Mouse (Mus musculus) MEL (cell line): ENCODE data around the gene Siglecg. TPM values are rescaled to one million over a fixed set of nuclear protein-coding genes. Genes with fewer than 3 reads are reported as not detected.
A peak's percentile ranks its signal among the peaks of the same experiment; 100 is the strongest.

Experiments
- DNase-seq: peaks from one replicate; pipeline ENCODE4 v3.0.0; 2011; ENCODE audit warnings: low read depth, low spot score
- H3K27ac ChIP-seq: 2 replicates; pipeline ENCODE4 v1.5.1; 2012; ENCODE audit warnings: low read depth, mild to moderate bottlenecking, control low read depth, low read length, moderate library complexity; ENCODE audit not compliant: control insufficient read depth
- H3K27me3 ChIP-seq, 2 experiments: fragments of 150-350 bp in 1 of 2; sonication (generic) in 1 of 2; 2 replicates each; pipeline ENCODE4 v1.6.1; 2012; ENCODE audit warnings: low read length in 2 of 2, mild to moderate bottlenecking in 2 of 2, improper control_type of control experiment in 1 of 2, moderate library complexity in 1 of 2; ENCODE audit not compliant: insufficient read depth in 2 of 2, control insufficient read depth in 1 of 2
- H3K36me3 ChIP-seq, 2 experiments: 2 replicates each; pipeline ENCODE4 v1.6.1; 2012 to 2014; ENCODE audit warnings: low read length in 2 of 2, improper control_type of control experiment in 1 of 2, inconsistent platforms in 1 of 2, mild to moderate bottlenecking in 1 of 2; ENCODE audit not compliant: insufficient read depth in 2 of 2, control insufficient read depth in 1 of 2
- H3K4me1 ChIP-seq, 2 experiments: fragments of 150-350 bp in 1 of 2; sonication (generic) in 1 of 2; 2 replicates each; pipeline ENCODE4 v1.6.1; 2012; ENCODE audit warnings: low read length in 2 of 2, improper control_type of control experiment in 1 of 2, mild to moderate bottlenecking in 1 of 2; ENCODE audit not compliant: insufficient read depth in 2 of 2, control insufficient read depth in 1 of 2
- H3K4me3 ChIP-seq, 2 experiments: fragments of 150-350 bp in 1 of 2; sonication (generic) in 1 of 2; 2 replicates each; pipeline ENCODE4 v1.5.1; 2012; ENCODE audit warnings: low read depth in 2 of 2, low read length in 2 of 2, mild to moderate bottlenecking in 2 of 2, moderate library complexity in 2 of 2, control low read depth in 1 of 2, improper control_type of control experiment in 1 of 2; ENCODE audit not compliant: control insufficient read depth in 1 of 2, insufficient read depth in 1 of 2
- H3K79me2 ChIP-seq: 2 replicates; pipeline ENCODE4 v1.6.1; 2012; ENCODE audit warnings: mild to moderate bottlenecking, low read length, moderate library complexity; ENCODE audit not compliant: control insufficient read depth, poor library complexity, insufficient read depth
- H3K9ac ChIP-seq: 2 replicates; pipeline ENCODE4 v1.6.1; 2012; ENCODE audit warnings: low read depth, mild to moderate bottlenecking, control low read depth, low read length, moderate library complexity; ENCODE audit not compliant: control insufficient read depth, poor library complexity, severe bottlenecking
- H3K9me3 ChIP-seq: fragments of 150-350 bp; sonication (generic); replicated peaks from 2 replicates; pipeline ENCODE4 v1.6.1; 2012; ENCODE audit warnings: mild to moderate bottlenecking, low read length, improper control_type of control experiment, moderate library complexity; ENCODE audit not compliant: insufficient read depth
- BHLHE40 ChIP-seq: IDR thresholded peaks from 2 replicates; pipeline ENCODE4 v1.6.1; 2012; ENCODE audit warnings: low read depth, mild to moderate bottlenecking, inconsistent platforms, low read length, improper control_type of control experiment, borderline replicate concordance
- CHD1 ChIP-seq: IDR thresholded peaks from 2 replicates; pipeline ENCODE4 v1.6.1; 2012; ENCODE audit warnings: low read depth, mild to moderate bottlenecking, inconsistent platforms, low read length, improper control_type of control experiment
- CHD2 ChIP-seq: IDR thresholded peaks from 2 replicates; pipeline ENCODE4 v1.6.1; 2011; ENCODE audit warnings: low read length, improper control_type of control experiment
- CTCF ChIP-seq, 3 experiments: IDR thresholded peaks in 2 of 3; conservative IDR thresholded peaks in 1 of 3; 2 replicates each; pipeline ENCODE4 v1.5.1; 2011 to 2012; ENCODE audit warnings: low read length in 3 of 3, low read depth in 2 of 3, mild to moderate bottlenecking in 2 of 3, improper control_type of control experiment in 1 of 3, inconsistent platforms in 1 of 3, mixed read lengths in 1 of 3, moderate library complexity in 1 of 3; ENCODE audit not compliant: control insufficient read depth in 1 of 3, insufficient read depth in 1 of 3, poor library complexity in 1 of 3, severe bottlenecking in 1 of 3
- E2F4 ChIP-seq: IDR thresholded peaks from 2 replicates; pipeline ENCODE4 v1.6.1; 2011; ENCODE audit warnings: low read depth, low read length, improper control_type of control experiment, borderline replicate concordance
- ELF1 ChIP-seq: IDR thresholded peaks from 2 replicates; pipeline ENCODE4 v1.6.1; 2014; ENCODE audit warnings: low read depth, mild to moderate bottlenecking, inconsistent platforms, low read length, improper control_type of control experiment, moderate library complexity
- EP300 ChIP-seq, 2 experiments: IDR thresholded peaks; 2 replicates each; pipeline ENCODE4 v1.6.1; 2011; ENCODE audit warnings: improper control_type of control experiment in 2 of 2, low read length in 2 of 2, low read depth in 1 of 2, mild to moderate bottlenecking in 1 of 2
- GATA1 ChIP-seq: IDR thresholded peaks from 2 replicates; pipeline ENCODE4 v1.6.1; 2011; ENCODE audit warnings: low read depth, low read length, improper control_type of control experiment
- HCFC1 ChIP-seq: IDR thresholded peaks from 2 replicates; pipeline ENCODE4 v1.6.1; 2012; ENCODE audit warnings: low read depth, mild to moderate bottlenecking, inconsistent platforms, low read length, improper control_type of control experiment, moderate library complexity
- JUND ChIP-seq: IDR thresholded peaks from 2 replicates; pipeline ENCODE4 v1.6.1; 2011; ENCODE audit warnings: low read depth, mild to moderate bottlenecking, improper control_type of control experiment, low read length
- MAZ ChIP-seq: IDR thresholded peaks from 2 replicates; pipeline ENCODE4 v1.6.1; 2012; ENCODE audit warnings: low read depth, mild to moderate bottlenecking, inconsistent platforms, low read length, improper control_type of control experiment
- MXI1 ChIP-seq: IDR thresholded peaks from 2 replicates; pipeline ENCODE4 v1.6.1; 2011; ENCODE audit warnings: mild to moderate bottlenecking, low read depth, low read length, improper control_type of control experiment
- POLR2A ChIP-seq, 2 experiments: IDR thresholded peaks; 2 replicates each; pipeline ENCODE4 v1.6.1; 2011 to 2012; ENCODE audit warnings: low read length in 2 of 2, mild to moderate bottlenecking in 2 of 2, control low read depth in 1 of 2, improper control_type of control experiment in 1 of 2, low read depth in 1 of 2, moderate library complexity in 1 of 2; ENCODE audit not compliant: control insufficient read depth in 1 of 2, insufficient read depth in 1 of 2, poor library complexity in 1 of 2
- POLR2AphosphoS5 ChIP-seq: IDR thresholded peaks from 2 replicates; pipeline ENCODE4 v1.6.1; 2012; ENCODE audit warnings: low read depth, borderline replicate concordance, mild to moderate bottlenecking, inconsistent platforms, low read length, moderate library complexity, mixed read lengths
- RAD21 ChIP-seq: IDR thresholded peaks from 2 replicates; pipeline ENCODE4 v1.6.1; 2011; ENCODE audit warnings: mild to moderate bottlenecking, low read depth, low read length, improper control_type of control experiment
- SIN3A ChIP-seq: IDR thresholded peaks from 2 replicates; pipeline ENCODE4 v1.6.1; 2012; ENCODE audit warnings: low read length, improper control_type of control experiment, inconsistent platforms
- SMC3 ChIP-seq: IDR thresholded peaks from 2 replicates; pipeline ENCODE4 v1.6.1; 2011; ENCODE audit warnings: low read depth, low read length, improper control_type of control experiment
- TAL1 ChIP-seq: IDR thresholded peaks from 2 replicates; pipeline ENCODE4 v1.6.1; 2012; ENCODE audit warnings: mild to moderate bottlenecking, inconsistent platforms, low read length, moderate library complexity, mixed read lengths
- TBP ChIP-seq: IDR thresholded peaks from 2 replicates; pipeline ENCODE4 v1.8.0; 2011; ENCODE audit warnings: low read depth, low read length, improper control_type of control experiment
- USF2 ChIP-seq, 2 experiments: IDR thresholded peaks; 2 replicates each; pipeline ENCODE4 v1.6.1; 2011 to 2012; ENCODE audit warnings: improper control_type of control experiment in 2 of 2, low read length in 2 of 2, borderline replicate concordance in 1 of 2, inconsistent platforms in 1 of 2, low read depth in 1 of 2, mild to moderate bottlenecking in 1 of 2; ENCODE audit not compliant: insufficient read depth in 1 of 2
- ZKSCAN1 ChIP-seq: IDR thresholded peaks from 2 replicates; pipeline ENCODE4 v1.6.1; 2012; ENCODE audit warnings: low read depth, mild to moderate bottlenecking, inconsistent platforms, low read length, improper control_type of control experiment, moderate library complexity
- ZNF384 ChIP-seq: IDR thresholded peaks from 2 replicates; pipeline ENCODE4 v1.6.1; 2012; ENCODE audit warnings: low read depth, mild to moderate bottlenecking, inconsistent platforms, low read length, improper control_type of control experiment
- polyA plus RNA-seq, 2 experiments: library from polyadenylated mRNA; stranded (reverse) in 1 of 2; unstranded in 1 of 2; fragments of >175 nt in 1 of 2; fragments of >200 nt in 1 of 2; gene quantifications; 2 replicates each; pipeline versions ENCODE4 v1.2.1 to v1.2.4; 2012; ENCODE audit warnings: low replicate concordance in 2 of 2, low read depth in 1 of 2; ENCODE audit not compliant: insufficient read length in 2 of 2, insufficient read depth in 1 of 2, missing spikeins in 1 of 2
- total RNA-seq: library from RNA; depleted of rRNA; stranded (reverse); fragments of 300-350 nt; gene quantifications from 2 replicates; pipeline ENCODE4 v1.2.3, GENCODE M21; 2012

The Siglecg gene
- total and polyA plus RNA-seq, 3 experiments, result not detected

- no peaks in the 10 kb centered on the region for H3K27me3 ChIP-seq
- H3K4me3 ChIP-seq, result no peak overlapping the region
- DNase-seq, result no peak
- H3K27ac ChIP-seq, result no peak overlapping the region
- H3K4me1 ChIP-seq, result no peaks in the 10 kb centered on the region; a peak in 1 of 4 replicates
- no peaks in the 10 kb centered on the region for H3K79me2 ChIP-seq
- TF ChIP-seq ZNF384, result no peak
- TF ChIP-seq RAD21, result no peak
- TF ChIP-seq USF2 (IDR thresholded peaks at IDR 0.05; ENCODE audit: borderline replicate concordance in 1 of 2, insufficient read depth in 1 of 2, low read depth in 1 of 2, low read length in 2 of 2), result no peak
- no peak for TF ChIP-seq CTCF (IDR thresholded peaks at IDR 0.05 in 2 of 3, conservative IDR thresholded peaks at IDR 0.05 in 1 of 3; ENCODE audit: control insufficient read depth in 1 of 3, insufficient read depth in 1 of 3, low read depth in 2 of 3, low read length in 3 of 3, poor library complexity in 1 of 3, severe bottlenecking in 1 of 3)
- no peaks in the 10 kb centered on the region for H3K9me3 ChIP-seq
- H3K9ac ChIP-seq, result no peak overlapping the region
- no peaks in the 10 kb centered on the region for H3K36me3 ChIP-seq
These were observed 56.9 kb downstream of the Siglecg start for GRCm38 (mm10) chr7:43464864-43465343.

GRCm38 (mm10) chr7:43465344-43466098 lies 57.5 kb downstream of the Siglecg start:
- peak; percentile 79 for DNase-seq
- Histone ChIP-seq H3K9ac (no peak overlapping the region), H3K4me1 (no peaks in the 10 kb centered on the region; a peak in 1 of 4 replicates), H3K9me3 (no peaks in the 10 kb centered on the region), H3K79me2 (no peaks in the 10 kb centered on the region), H3K27ac (no peak overlapping the region), H3K27me3 (no peaks in the 10 kb centered on the region), H3K36me3 (no peaks in the 10 kb centered on the region), H3K4me3 (peak overlapping the region; percentile 47 to 55)
- TF ChIP-seq BHLHE40, result peak; percentile 87
- no peak for TF ChIP-seq POLR2AphosphoS5

DNA sequence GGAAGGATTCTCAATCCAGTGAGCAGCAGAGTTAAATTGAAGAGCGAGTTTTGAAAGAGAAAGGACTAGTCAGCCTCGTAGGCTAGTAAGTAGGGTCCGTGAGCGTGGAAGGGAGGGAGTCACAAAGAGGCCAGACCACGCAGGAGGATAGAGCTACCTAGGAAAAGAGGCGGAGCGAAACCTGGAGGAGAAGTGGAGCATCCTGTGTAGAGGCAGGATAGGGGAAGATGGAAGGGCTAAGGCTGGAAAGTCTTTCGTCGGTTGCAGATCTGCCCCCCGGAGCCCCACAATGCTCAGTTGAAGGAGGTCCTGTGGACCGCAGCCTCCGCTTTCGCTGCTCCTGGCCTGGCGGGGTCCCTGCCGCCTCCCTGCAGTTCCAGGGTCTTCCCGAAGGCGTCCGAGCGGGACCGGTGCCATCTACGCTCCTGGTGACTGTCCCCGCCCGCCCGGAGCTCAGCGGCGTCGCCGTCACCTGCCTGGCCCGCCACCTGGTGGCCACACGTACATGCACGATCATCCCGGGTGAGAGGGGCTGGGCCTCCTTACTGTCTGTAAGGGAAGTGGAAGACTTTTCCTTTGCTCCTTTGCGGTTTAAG lies 58.2 kb downstream of the Siglecg start:
- Histone ChIP-seq H3K27ac (no peak overlapping the region), H3K4me3 (peak overlapping the region; percentile 47 to 55), H3K36me3 (no peaks in the 10 kb centered on the region), H3K4me1 (no peaks in the 10 kb centered on the region; a peak in 1 of 4 replicates), H3K9ac (peak overlapping the region; percentile 18; the same call in 1 of the 2 replicates), H3K9me3 (no peaks in the 10 kb centered on the region), H3K79me2 (no peaks in the 10 kb centered on the region), H3K27me3 (no peaks in the 10 kb centered on the region)
- DNase-seq, result peak; percentile 79
- TF ChIP-seq GATA1 (no peak), SMC3 (peak; percentile 93), TAL1 (no peak), SIN3A (no peak), ELF1 (no peak), CHD1 (no peak), E2F4 (no peak), MXI1 (no peak), CHD2 (no peak), BHLHE40 (no peak), CTCF (IDR thresholded peaks at IDR 0.05 in 2 of 3, conservative IDR thresholded peaks at IDR 0.05 in 1 of 3; ENCODE audit: control insufficient read depth in 1 of 3, insufficient read depth in 1 of 3, low read depth in 2 of 3, low read length in 3 of 3, poor library complexity in 1 of 3, severe bottlenecking in 1 of 3) (peak; percentile 39 to 91 (median 88); a peak in 5 of 6 replicates), HCFC1 (no peak), RAD21 (peak; percentile 69), JUND (no peak), MAZ (no peak), POLR2AphosphoS5 (no peak), EP300 (IDR thresholded peaks at IDR 0.05; ENCODE audit: low read depth in 1 of 2, low read length in 2 of 2) (no peak), POLR2A (IDR thresholded peaks at IDR 0.05; ENCODE audit: control insufficient read depth in 1 of 2, insufficient read depth in 1 of 2, low read depth in 1 of 2, low read length in 2 of 2, poor library complexity in 1 of 2) (no peak), ZKSCAN1 (no peak), TBP (no peak), USF2 (IDR thresholded peaks at IDR 0.05; ENCODE audit: borderline replicate concordance in 1 of 2, insufficient read depth in 1 of 2, low read depth in 1 of 2, low read length in 2 of 2) (no peak)
